Mouse (Mus musculus): Measurements from ENCODE around the gene Samd1. TPM values are rescaled to one million over a fixed set of nuclear protein-coding genes. Genes with fewer than 3 reads are reported as not detected.
A peak's percentile ranks its signal among the peaks of the same experiment; 100 is the strongest.

Gene Samd1
- polyA plus RNA-seq, 1 experiment from 2014 or later: 4.2 TPM

DNA sequence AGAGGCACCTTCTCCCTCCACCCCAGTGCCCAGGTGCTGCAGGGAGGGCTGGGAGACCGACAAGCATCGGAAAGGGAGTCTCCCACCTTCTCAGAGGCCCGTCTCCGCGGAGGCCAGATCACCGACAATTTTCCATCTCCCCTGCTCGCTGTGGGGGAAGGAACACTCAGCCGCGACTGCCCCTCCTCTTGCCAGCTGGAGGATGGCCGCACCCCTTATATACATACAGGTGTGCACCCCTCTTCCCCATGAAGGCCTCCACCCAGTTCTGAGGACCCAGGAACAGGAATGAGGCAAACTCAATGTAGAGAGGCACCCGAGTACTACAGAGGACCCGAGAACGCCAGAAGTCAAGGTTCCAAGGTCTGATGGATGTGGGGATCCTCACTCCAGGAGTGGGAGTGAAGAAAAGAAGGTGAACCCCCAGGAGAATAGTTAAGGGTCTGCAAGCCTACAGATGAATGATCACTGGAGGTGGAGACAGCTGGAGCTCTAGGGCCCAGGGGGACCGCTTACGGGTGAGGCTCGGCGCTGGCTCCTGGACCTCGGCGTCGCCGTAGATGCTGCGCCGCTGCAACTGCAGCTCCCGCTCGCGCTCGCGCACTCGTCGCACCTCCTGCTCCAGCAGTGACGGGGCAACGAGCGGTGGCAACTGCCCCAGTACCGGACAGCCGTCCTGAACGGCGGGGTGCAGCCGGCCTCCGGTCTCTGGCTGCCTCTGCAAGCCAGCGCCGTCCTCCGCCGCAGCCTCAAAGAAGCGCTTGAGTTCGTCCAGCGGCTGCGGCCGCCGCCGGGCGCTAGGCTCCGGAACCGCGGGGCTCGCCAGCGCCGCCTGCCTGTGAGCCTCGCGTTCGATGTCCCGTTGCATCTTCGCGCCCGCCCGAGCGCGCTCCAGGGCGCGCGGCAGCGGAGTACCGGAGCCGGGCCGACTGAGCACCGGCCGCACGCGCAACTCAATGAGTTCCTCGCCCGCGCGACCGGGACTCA, 13.4 kb downstream of the Samd1 start:
- Histone ChIP-seq H3K9ac (ENCODE audit: low read length) (peak overlapping the region; percentile 48), H3K4me2 (replicated peaks; ENCODE audit: low read depth) (peak overlapping the region; percentile 91), H3K4me1 (replicated peaks; ENCODE audit: control insufficient read depth, insufficient read depth) (peaks cover 12% of the 10 kb centered on the region), H3K27ac (replicated peaks) (no peak overlapping the region), H3K27me3 (ENCODE audit: control insufficient read depth, insufficient read depth, low read length) (peaks cover 15% of the 10 kb centered on the region; the same call in 1 of the 2 replicates), H3K9me3 (ENCODE audit: control insufficient read depth, low read length) (no peaks in the 10 kb centered on the region), H3K4me3 (ENCODE audit: low read depth, low read length) (peak overlapping the region; percentile 46), H3K36me3 (ENCODE audit: control insufficient read depth, insufficient read depth, low read length) (no peaks in the 10 kb centered on the region)
- 2% methylated on average over 63 of the region's 83 CpGs for WGBS
- ATAC-seq (ENCODE audit: low FRiP score, low TSS enrichment): peak; percentile 56
- TF ChIP-seq EP300 (optimal IDR thresholded peaks at IDR 0.05): no peak
- TF ChIP-seq CTCF (IDR thresholded peaks at IDR 0.05; ENCODE audit: low read depth): peak; percentile 77
- DNase-seq (ENCODE audit: low spot score): peak; percentile 82

DNA sequence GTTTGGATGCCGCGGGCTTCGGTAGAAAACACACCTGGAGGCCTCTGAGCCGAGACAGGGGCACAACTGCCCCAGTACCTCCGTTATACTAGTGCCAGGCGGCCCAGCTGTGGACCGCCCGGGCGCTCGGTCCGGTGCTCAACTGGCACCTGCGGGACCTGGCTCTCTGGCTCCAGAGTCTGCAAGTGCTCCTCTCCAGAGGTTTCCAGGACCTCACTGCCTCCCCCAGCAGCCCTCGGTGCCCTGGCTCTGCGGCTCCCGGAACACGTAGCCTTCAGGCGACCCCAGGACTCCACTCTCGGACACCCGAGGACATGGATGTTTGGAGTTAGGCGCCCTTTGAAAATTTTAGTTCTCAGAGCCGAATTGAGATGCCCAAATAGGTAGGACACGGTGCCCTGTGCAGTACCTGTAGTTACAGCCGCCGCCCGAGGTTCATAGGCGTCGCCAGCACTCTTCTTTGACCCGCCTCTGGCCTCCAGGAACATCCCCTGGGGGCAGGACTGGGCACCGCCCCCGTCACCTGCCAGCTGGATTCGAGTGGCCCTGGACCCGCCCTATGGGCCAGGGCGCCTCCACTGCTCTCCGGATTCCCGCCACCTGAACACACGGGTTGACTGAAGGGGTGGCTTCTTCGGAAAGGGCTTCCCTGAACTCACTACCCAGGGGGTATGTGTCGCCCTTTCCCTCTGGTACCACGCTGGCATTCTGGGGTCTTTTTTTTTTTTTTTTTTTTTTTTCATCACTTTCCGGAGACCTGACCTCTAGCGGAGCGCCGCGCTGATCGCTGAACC, 14.4 kb downstream of the Samd1 start, which contains the start of gene 2210011C24Rik:
Gene 2210011C24Rik (minus strand): TSS at position 467 of the 794 bp plus-strand sequence.
- TF ChIP-seq CTCF (IDR thresholded peaks at IDR 0.05; ENCODE audit: low read depth) (no peak), EP300 (optimal IDR thresholded peaks at IDR 0.05) (no peak)
- peaks cover 12% of the 10 kb centered on the region for H3K4me1 ChIP-seq (replicated peaks; ENCODE audit: control insufficient read depth, insufficient read depth)
- H3K4me2 ChIP-seq (replicated peaks; ENCODE audit: low read depth): peak within 1 kb of the TSS; percentile 91
- DNase-seq (ENCODE audit: low spot score) (peak; percentile 78), ATAC-seq (ENCODE audit: low FRiP score, low TSS enrichment) (peak; percentile 53)
- H3K4me3 ChIP-seq (ENCODE audit: low read depth, low read length): peak within 1 kb of the TSS; percentile 46
- H3K36me3 ChIP-seq (ENCODE audit: control insufficient read depth, insufficient read depth, low read length): no peaks in the 10 kb centered on the region
- H3K9ac ChIP-seq (ENCODE audit: low read length): peak within 1 kb of the TSS; percentile 48
- peaks cover 15% of the 10 kb centered on the region; the same call in 1 of the 2 replicates for H3K27me3 ChIP-seq (ENCODE audit: control insufficient read depth, insufficient read depth, low read length)
- WGBS: 2% methylated on average over 45 of the region's 45 CpGs
- H3K27ac ChIP-seq (replicated peaks): no peak within 1 kb of the TSS
- no peaks in the 10 kb centered on the region for H3K9me3 ChIP-seq (ENCODE audit: control insufficient read depth, low read length)

GRCm38 (mm10) chr8:84012499-84013165, 15.2 kb downstream of the Samd1 start:
- Histone ChIP-seq H3K9ac (ENCODE audit: low read length) (no peak overlapping the region), H3K4me1 (replicated peaks; ENCODE audit: control insufficient read depth, insufficient read depth) (peaks cover 12% of the 10 kb centered on the region), H3K9me3 (ENCODE audit: control insufficient read depth, low read length) (no peaks in the 10 kb centered on the region), H3K4me2 (replicated peaks; ENCODE audit: low read depth) (peak overlapping the region; percentile 91), H3K27ac (replicated peaks) (no peak overlapping the region), H3K27me3 (ENCODE audit: control insufficient read depth, insufficient read depth, low read length) (peaks cover 15% of the 10 kb centered on the region; the same call in 1 of the 2 replicates), H3K4me3 (ENCODE audit: low read depth, low read length) (peak overlapping the region; percentile 46; the same call in 1 of the 2 replicates), H3K36me3 (ENCODE audit: control insufficient read depth, insufficient read depth, low read length) (no peaks in the 10 kb centered on the region)
- WGBS: 21% methylated on average over 35 of the region's 35 CpGs
- ATAC-seq (ENCODE audit: low FRiP score, low TSS enrichment) (0 out of 2 replicates have a peak, but pooled peaks have one; percentile 17), DNase-seq (ENCODE audit: low spot score) (no peak)
- TF ChIP-seq CTCF (IDR thresholded peaks at IDR 0.05; ENCODE audit: low read depth): no peak
- no peak for TF ChIP-seq EP300 (optimal IDR thresholded peaks at IDR 0.05)

GRCm38 (mm10) chr8:84015833-84016232, 18.4 kb downstream of the Samd1 start:
- TF ChIP-seq CTCF (IDR thresholded peaks at IDR 0.05; ENCODE audit: low read depth) (no peak), EP300 (optimal IDR thresholded peaks at IDR 0.05) (no peak)
- H3K36me3 ChIP-seq (ENCODE audit: control insufficient read depth, insufficient read depth, low read length): no peaks in the 10 kb centered on the region
- no peak overlapping the region for H3K27ac ChIP-seq (replicated peaks)
- H3K27me3 ChIP-seq (ENCODE audit: control insufficient read depth, insufficient read depth, low read length): peaks cover 12% of the 10 kb centered on the region; the same call in 1 of the 2 replicates
- no peak for ATAC-seq (ENCODE audit: low FRiP score, low TSS enrichment)
- WGBS: 94% methylated on average over 5 of the region's 5 CpGs
- peaks cover 6% of the 10 kb centered on the region for H3K4me1 ChIP-seq (replicated peaks; ENCODE audit: control insufficient read depth, insufficient read depth)
- no peak for DNase-seq (ENCODE audit: low spot score)
- no peak overlapping the region for H3K9ac ChIP-seq (ENCODE audit: low read length)
- H3K9me3 ChIP-seq (ENCODE audit: control insufficient read depth, low read length): no peaks in the 10 kb centered on the region
- H3K4me3 ChIP-seq (ENCODE audit: low read depth, low read length): no peak overlapping the region
- H3K4me2 ChIP-seq (replicated peaks; ENCODE audit: low read depth): no peak overlapping the region

GRCm38 (mm10) chr8:84019738-84020137, 22.3 kb downstream of the Samd1 start:
- DNase-seq (ENCODE audit: low spot score): peak; percentile 53
- Histone ChIP-seq H3K9ac (ENCODE audit: low read length) (no peak overlapping the region), H3K27ac (replicated peaks) (no peak overlapping the region), H3K4me1 (replicated peaks; ENCODE audit: control insufficient read depth, insufficient read depth) (peaks cover 10% of the 10 kb centered on the region), H3K4me2 (replicated peaks; ENCODE audit: low read depth) (no peak overlapping the region), H3K36me3 (ENCODE audit: control insufficient read depth, insufficient read depth, low read length) (no peaks in the 10 kb centered on the region), H3K27me3 (ENCODE audit: control insufficient read depth, insufficient read depth, low read length) (no peaks in the 10 kb centered on the region), H3K4me3 (ENCODE audit: low read depth, low read length) (no peak overlapping the region), H3K9me3 (ENCODE audit: control insufficient read depth, low read length) (no peaks in the 10 kb centered on the region)
- ATAC-seq (ENCODE audit: low FRiP score, low TSS enrichment): peak; percentile 62
- 66% methylated on average over 9 of the region's 9 CpGs for WGBS
- no peak for TF ChIP-seq CTCF (IDR thresholded peaks at IDR 0.05; ENCODE audit: low read depth)
- no peak for TF ChIP-seq EP300 (optimal IDR thresholded peaks at IDR 0.05)

Measured in stomach, postnatal 0 days (tissue).